Mouse (Mus musculus) liver, postnatal 0 days (tissue): ENCODE measurements around the gene Mthfd1l.

ENCODE experiments used
- CTCF ChIP-seq: sonication (generic); IDR thresholded peaks from 2 replicates; pipeline ENCODE4 v1.5.1; 2016; ENCODE audit warnings: antibody characterized with exemption, low read depth
- EP300 ChIP-seq: IDR thresholded peaks from 2 replicates; pipeline ENCODE4 v1.6.1; 2016; ENCODE audit warnings: antibody characterized with exemption, low read depth, mild to moderate bottlenecking

DNA sequence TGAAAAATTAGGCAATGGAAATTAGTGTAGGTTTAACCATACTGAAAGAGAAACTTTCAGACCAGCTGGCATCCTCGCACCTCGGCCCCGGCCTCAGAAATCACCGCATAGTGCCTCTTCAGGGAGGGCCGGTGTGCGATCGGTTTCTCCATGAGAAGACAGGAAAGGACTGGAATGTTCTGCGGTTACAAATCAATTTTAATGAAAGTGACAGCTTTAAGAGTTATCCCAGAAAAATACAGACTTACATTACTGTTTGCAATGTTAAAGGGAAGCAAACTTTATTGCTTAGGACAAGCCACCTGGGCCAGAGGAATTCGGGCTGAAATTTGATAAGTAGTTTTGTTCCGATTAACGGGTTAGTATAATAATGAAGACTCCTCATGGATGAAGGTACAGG, 65.7 kb downstream of the Mthfd1l start:
- TF ChIP-seq CTCF (no peak), EP300 (no peak)
